Mouse (Mus musculus) spleen, postnatal 36 days (tissue): ENCODE results near the gene Ddx19b.
"Not testable (repeated sequence)": the region's sequence is repeated elsewhere in the genome, so short reads cannot be mapped to it uniquely, and the experiment has no call there.

Source experiments
- DNase-seq, 2 experiments: peaks; one replicate each; pipeline ENCODE4 v3.0.0; 2022; ENCODE audit warnings: low spot score in 2 of 2, mixed read lengths in 1 of 2

Ddx19b gene

DNA sequence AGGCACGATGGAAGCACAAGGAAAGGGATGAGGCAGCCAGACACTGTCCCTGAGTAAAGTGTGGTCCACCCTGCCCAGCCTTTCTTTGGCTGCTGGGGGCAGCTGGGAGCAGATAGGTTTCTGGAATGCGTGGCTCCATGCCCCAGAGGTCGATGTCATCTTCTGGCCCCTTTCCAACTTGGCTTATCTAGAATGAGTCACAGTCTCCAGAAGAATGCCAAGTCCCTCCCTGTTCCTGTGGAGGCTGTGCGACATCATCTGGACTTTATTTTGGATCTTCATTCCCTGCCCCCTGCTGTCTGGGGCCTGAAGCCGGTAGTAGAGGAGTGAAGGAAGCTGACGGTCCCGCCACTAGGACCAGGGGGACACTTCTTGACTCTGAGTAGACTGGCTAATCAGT is 66.0 kb downstream of the Ddx19b start:
- peak; percentile 17 to 56 for DNase-seq

DNA sequence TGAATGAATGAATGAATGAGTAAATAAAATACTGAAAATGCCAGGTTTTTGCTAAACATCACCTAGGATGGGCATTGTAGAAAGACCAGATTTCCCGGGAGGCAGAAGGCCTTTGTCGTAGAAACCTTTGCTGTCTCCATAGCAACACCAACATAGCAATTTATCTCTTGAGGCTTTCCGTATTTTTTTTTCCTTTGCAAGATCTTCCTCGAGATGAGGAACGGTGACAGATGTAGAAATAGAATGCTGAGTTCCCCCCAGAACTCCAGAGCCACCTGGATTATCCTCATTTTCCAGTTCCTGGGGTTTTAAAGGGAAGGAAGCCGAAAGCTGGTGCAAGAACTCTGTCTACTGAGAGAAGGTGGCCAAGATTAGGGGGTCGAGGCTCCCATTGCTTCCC is 66.9 kb downstream of the Ddx19b start:
- no peak for DNase-seq

DNA sequence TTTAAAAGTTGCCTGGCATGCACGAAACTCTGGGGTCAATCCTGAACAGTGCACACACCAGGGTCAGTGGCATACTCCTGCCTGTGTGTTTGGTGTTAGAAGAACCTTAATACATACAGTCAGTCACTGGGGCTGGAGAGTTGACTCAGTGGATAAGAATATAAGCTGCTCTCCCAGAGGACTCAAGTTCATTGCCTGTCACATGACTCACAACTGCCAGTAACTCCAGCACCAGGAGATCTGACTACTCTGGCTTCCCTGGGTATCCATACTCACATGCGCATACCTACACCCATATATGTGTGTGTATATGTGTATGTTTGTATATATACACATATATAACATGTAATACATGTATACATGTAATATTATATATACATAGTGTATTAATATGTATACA is 68.5 kb downstream of the Ddx19b start:
- no peak for DNase-seq

DNA sequence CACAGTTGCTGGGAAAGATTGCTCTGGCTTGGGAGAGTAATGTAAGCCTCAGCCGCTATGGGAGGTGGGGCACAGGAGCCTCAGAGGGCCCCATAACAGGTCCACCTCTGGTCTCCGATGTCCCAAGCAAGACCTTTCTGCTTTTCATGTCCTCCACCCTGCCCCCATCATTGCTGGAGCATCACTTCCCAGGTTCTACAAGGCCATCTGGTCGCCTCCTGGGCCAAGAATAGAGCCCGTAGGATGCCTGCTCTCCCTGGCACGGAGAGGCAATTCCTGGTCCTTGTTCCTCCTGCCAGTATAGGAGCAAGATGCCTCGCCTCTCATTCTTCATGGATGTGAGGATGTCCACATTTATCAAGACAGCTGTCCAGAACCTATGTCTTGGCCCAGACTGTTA is 71.6 kb downstream of the Ddx19b start:
- no peak for DNase-seq

DNA sequence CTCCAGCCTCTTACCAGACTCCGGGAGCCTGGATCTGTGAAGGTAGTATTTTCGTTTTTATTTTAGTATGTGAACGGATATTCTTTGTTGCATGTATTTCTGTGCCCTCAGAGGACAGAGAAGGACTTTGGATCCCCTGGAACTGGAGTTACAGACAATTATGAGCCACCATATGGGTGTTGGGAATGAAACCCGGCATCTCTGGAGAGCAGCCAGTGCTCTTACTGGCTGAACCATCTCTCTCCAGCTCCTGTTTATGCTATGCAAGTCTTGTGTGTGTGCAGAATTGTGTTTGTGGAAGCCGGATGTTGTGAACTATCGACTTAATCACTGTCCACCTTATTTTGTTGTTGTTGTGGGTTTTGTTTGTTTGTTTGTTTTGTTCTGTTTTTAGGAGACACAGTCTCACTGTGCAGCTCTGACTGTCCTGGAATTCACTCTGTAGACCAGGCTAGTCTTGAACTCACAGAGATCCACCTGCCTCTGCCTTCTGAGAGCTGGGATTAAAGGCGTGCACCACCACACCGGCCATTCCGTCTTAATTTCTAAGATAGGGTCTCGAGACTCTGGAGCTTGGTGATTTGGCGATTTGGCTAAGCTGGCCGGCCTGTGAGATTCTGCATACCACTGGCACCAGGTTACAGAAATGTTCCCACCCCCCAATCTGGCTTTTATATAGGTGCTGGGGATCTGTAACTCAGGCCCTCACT is 72.3 kb downstream of the Ddx19b start:
- no peak for DNase-seq

DNA sequence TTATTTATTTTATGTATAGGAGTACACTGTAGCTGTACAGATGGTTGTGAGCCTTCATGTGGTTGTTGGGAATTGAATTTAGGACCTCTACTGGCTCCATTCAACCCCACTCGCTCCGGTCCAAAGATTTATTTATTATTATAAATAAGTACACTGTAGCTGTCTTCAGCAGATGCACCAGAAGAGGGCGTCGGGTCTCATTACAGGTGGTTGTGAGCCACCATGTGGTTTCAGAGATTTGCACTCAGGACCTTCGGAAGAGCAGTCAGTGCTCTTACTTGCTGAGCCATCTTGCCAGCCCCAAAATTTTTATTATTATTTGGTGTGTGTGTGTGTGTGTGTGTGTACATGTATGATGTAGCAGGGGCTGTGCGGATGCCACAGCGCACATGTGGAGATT is 73.0 kb downstream of the Ddx19b start:
- DNase-seq, result not testable (repeated sequence)

DNA sequence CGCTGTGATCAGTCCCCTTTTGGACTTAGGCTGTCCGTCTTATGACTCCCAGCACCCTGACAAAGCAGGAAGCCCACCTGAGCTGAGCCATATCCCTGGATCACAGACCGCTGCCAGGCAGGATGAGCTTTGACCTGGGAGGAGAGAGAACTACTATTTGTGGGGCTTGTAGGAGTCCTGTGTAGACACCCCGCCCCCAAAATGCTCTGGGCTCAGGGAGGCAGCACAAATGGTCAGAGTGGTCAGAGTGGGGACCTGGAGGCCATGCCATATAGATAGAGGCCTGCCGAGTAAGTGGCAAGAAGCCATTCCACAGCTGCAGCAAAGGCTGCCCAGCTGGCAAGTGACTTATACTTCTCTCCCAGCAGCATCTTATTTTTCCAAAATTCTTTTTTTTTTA is 73.4 kb downstream of the Ddx19b start:
- DNase-seq, result no peak

DNA sequence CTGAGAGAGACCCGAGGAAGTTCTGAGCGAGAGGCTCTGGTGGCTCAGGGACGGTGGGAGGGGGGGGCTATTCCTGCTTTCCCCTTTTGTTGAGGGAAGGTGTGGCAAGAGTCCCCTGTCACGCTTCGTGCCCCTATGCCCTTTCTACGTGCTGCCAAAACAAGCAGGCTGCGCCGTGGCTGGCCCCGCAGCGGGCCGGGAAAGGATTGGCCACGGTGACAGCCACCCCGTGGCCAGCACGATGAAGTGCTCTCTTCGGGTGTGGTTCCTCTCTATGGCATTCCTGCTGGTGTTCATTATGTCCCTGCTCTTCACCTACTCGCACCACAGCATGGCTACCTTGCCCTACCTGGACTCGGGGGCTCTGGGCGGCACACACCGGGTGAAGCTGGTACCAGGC is 74.1 kb downstream of the Ddx19b start:
- DNase-seq, result no peak

DNA sequence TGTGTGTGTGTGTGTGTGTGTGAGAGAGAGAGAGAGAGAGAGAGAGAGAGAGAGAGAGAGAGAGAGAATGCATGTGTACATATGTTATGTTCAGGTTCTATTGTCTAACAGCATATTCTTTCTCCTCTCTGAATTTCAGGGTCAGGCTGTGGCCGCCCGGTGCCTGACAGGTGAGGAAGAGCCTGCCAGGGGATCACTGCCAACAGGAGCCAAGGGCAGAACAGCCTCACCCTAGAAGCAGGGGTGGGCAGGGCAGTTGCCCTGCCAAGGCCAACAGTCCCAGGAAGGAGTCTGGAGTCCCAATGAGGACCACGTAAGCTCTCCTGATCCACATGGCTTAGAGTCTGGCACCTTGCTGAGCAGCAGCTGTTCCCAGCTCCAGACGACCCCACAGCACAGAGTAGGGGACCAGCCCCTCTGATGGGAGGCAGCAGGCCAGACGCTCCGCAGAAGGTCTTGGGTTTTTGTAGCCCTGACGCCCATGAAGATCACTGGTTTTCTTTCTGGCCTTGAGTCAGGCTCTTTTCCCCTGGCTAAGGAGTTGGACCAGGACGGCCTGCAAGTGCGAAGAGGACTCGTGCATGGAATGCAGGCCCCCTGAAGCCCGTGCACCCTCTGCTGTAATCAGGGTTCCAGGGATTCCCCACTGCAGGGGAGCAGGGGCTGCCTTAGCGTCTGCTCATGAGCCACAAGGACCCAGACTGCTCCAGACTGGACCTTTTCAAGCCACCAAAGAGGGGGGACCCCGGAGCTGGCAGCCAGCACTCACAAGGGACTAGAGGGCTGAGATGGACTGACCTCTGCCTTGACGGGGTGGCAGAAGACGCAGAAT is 74.7 kb downstream of the Ddx19b start:
- DNase-seq, result no peak

DNA sequence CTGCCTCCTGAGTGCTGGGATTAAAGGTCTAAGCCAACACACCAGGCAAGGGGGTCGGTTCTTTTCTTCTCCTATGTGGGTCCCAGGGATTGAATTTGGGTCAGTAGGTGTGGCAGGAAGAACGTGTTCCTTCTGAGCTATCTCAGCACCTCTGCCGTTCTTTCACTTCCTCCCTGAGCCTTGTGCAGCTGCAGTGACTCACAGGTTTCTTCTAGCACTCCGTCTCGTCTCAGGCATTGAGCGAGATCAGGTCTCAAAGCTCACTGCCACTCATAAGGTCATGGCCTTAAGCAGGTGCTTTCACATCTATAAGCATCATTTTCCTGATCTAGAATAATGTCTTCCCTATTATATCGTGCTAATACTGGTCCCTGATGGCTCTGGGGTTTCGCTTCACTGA is 76.8 kb downstream of the Ddx19b start:
- DNase-seq, result peak; percentile 77 to 78
